Mouse (Mus musculus) midbrain, embryonic 12.5 days (tissue): ENCODE data around the gene 4933430I17Rik. TPM values are rescaled to one million over a fixed set of nuclear protein-coding genes. Genes with fewer than 3 reads are reported as not detected.
A peak's percentile ranks its signal among the peaks of the same experiment; 100 is the strongest.
"Not testable (repeated sequence)": the region's sequence is repeated elsewhere in the genome, so short reads cannot be mapped to it uniquely, and the experiment has no call there.

Source experiments
- ATAC-seq: fragments of 200-750 bp; cut with Nextera tagmentation; 2 replicates; pipeline ENCODE4 v1.8.0; 2017; ENCODE audit warnings: low read depth, moderate TSS enrichment, moderate library complexity; ENCODE audit not compliant: low FRiP score
- H3K27ac ChIP-seq: fragments of 300-500 bp; sonication (generic); replicated peaks from 2 replicates; pipeline ENCODE4 v1.5.1; 2016; ENCODE audit warnings: mild to moderate bottlenecking
- H3K27me3 ChIP-seq: fragments of 300-500 bp; sonication (generic); 2 replicates; pipeline ENCODE4 v1.6.1; 2016; ENCODE audit warnings: mild to moderate bottlenecking
- H3K36me3 ChIP-seq: fragments of 300-500 bp; sonication (generic); 2 replicates; pipeline ENCODE4 v1.6.1; 2016
- H3K4me1 ChIP-seq: fragments of 300-500 bp; sonication (generic); 2 replicates; pipeline ENCODE4 v1.6.1; 2016
- H3K4me2 ChIP-seq: fragments of 300-500 bp; sonication (generic); replicated peaks from 2 replicates; pipeline ENCODE4 v1.6.1; 2016; ENCODE audit warnings: mild to moderate bottlenecking, moderate library complexity
- H3K4me3 ChIP-seq: fragments of 300-500 bp; sonication (generic); 2 replicates; pipeline ENCODE4 v1.5.1; 2016; ENCODE audit warnings: mild to moderate bottlenecking
- H3K9ac ChIP-seq: fragments of 300-500 bp; sonication (generic); replicated peaks from 2 replicates; pipeline ENCODE4 v1.6.1; 2016; ENCODE audit warnings: mild to moderate bottlenecking, moderate library complexity
- H3K9me3 ChIP-seq: fragments of 300-500 bp; sonication (generic); 2 replicates; pipeline ENCODE4 v1.6.1; 2016; ENCODE audit warnings: mild to moderate bottlenecking
- WGBS: fragments of 180-500 bp; shearing (Covaris S2); methylation state at CpG from one replicate; pipeline ENCODE4 v1.1.7; 2016; 5-methylcytosine and 5-hydroxymethylcytosine counted together
- polyA plus RNA-seq: library from polyadenylated mRNA; unstranded; fragments of >200 nt; fragmentation: Nextera tagmentation; extraction: Ambion mirVana; gene quantifications from 2 replicates; pipeline ENCODE4 v1.2.1, GENCODE M21; 2016

Gene 4933430I17Rik
- polyA plus RNA-seq: 1.4 and 1.5 TPM in 2 replicates

DNA sequence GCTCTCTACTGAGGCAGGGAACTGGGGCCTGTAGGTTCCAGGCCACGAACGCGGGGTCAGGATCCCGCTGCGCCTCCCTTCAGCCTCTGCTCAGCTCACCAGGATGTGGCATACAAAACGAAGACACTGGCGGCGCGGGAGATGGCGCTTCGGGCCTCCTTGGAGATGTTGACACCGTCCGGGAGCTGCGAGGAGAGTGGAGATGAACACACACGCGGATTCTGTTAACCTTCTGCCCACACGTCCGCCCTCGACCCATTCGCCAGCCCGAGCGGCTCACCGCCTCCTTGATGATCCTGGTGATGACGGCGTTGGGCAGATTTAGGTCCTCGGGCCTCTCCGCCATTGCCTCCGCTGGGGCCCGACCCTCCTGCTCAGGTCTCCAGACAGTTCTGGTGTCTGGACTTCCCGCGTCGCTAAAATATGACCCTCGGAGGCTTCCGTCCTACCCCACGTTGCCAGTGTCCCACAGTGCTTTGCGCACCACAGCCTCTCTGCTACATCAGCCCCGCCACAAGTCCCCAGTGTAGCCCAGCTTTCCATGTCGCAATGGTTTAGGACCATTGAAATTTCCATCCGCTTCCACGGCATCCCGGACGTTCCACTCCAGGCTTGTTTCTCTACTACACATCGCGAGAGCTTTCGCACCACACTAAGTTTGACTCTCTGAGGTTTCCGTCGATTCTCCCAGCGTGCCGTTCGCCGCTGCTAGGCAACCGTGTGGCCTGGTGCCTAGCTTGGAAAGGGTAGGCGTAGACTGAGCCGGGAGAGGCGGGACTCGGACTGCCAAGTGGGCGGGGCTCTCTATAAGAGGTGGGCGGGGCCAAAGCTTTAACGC lies at the start of gene 4933430I17Rik, which contains the start of gene Pole3:
Gene 4933430I17Rik, plus strand, starts transcription at position 719 of the 838 bp plus-strand sequence.
Gene Pole3, minus strand, starts transcription at position 418 of the 838 bp plus-strand sequence.
- Histone ChIP-seq H3K9ac (peak within 1 kb of the TSS; percentile 83), H3K36me3 (peaks cover 15% of the 10 kb centered on the region; the same call in 1 of the 2 replicates), H3K4me1 (peaks cover 12% of the 10 kb centered on the region), H3K27ac (peak within 1 kb of the TSS; percentile 93), H3K27me3 (no peaks in the 10 kb centered on the region), H3K9me3 (no peaks in the 10 kb centered on the region), H3K4me2 (peak within 1 kb of the TSS; percentile 93), H3K4me3 (peak within 1 kb of the TSS; percentile 72)
- peak; percentile 99 for ATAC-seq
- under 1% methylated on average over 59 of the region's 59 CpGs for WGBS

DNA sequence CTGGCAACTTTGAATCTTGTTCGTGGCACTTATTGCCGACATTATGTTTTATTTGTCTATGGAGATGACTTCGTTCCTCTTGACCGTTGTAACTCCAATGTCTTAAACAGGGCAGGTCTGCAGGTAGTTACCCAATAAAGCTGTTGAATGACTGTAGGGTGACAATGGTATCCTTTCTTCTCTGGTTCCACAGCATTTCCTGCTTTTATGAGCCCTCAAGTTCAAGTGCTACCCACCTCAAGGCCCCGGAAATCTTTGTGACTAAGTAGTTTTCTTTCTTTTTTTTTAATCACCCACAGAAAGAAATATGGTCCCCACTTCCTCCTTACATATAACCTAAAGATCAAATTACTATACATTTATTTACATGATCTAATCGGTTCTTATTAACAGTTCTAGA lies 49.4 kb upstream of the 4933430I17Rik start:
- no peak for ATAC-seq
- peaks cover 7% of the 10 kb centered on the region for H3K4me1 ChIP-seq
- no peaks in the 10 kb centered on the region for H3K9me3 ChIP-seq
- no peaks in the 10 kb centered on the region for H3K36me3 ChIP-seq
- H3K4me3 ChIP-seq: no peak overlapping the region
- no peak overlapping the region for H3K4me2 ChIP-seq
- no peak overlapping the region for H3K9ac ChIP-seq
- WGBS: 90% methylated on average over 6 of the region's 6 CpGs
- peaks cover 32% of the 10 kb centered on the region for H3K27me3 ChIP-seq
- no peak overlapping the region for H3K27ac ChIP-seq

DNA sequence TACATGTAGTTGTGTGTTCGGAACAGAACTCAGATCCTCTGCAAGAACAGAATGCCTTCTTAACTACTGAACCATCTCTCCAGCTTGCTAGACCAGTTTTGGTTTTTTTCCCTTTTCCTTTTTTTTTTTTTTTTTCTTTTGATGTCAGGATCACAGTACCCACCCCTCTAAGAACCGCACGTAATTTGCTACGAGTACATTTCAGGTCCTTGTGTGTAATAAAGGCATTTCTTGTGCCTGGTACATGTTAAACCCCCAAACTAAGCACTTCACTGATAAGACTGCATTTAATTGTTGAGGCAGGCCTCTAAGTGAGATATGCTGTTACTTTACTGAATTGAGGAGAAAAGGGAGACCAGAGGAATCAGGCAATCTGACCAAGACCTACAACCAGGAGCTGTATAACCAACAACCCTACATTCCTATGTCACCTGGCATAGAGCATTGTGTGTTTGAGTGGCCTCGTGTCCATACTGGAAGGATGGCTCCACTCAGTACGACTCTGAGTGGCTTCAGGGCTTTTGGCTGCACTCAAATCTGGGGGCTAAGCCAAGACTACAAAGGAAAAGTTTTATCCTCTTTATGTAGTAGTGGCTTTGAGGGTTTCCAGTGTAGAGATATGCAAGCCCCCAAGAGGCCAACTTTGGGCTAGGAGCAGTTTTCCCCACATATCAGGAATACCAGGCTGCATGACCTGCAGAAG lies 47.5 kb upstream of the 4933430I17Rik start:
- H3K27ac ChIP-seq: no peak overlapping the region
- 88% methylated on average over 6 of the region's 6 CpGs for WGBS
- H3K9ac ChIP-seq: no peak overlapping the region
- no peak overlapping the region for H3K4me3 ChIP-seq
- no peak overlapping the region for H3K4me2 ChIP-seq
- H3K9me3 ChIP-seq: no peaks in the 10 kb centered on the region
- no peaks in the 10 kb centered on the region for H3K36me3 ChIP-seq
- peaks cover 40% of the 10 kb centered on the region for H3K27me3 ChIP-seq
- peaks cover 7% of the 10 kb centered on the region for H3K4me1 ChIP-seq
- ATAC-seq: no peak

DNA sequence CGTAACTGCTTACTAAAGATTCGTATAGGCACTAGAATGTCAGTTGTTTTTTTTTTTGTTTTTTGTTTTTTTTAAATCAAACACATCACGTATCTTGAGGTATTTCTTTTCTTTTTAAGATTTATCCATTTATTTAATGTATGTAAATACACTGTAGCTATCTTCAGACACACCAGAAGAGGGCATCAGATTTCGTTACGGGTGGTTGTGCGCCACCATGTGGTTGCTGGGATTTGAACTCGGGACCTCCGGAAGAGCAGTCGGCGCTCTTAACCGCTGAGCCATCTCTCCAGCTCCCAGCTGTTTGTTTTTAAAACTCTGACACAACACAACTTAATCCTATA lies 45.6 kb upstream of the 4933430I17Rik start:
- H3K27ac ChIP-seq, H3K36me3 ChIP-seq, H3K4me1 ChIP-seq, ATAC-seq, H3K9me3 ChIP-seq, H3K9ac ChIP-seq: not testable (repeated sequence)
- Histone ChIP-seq H3K4me2 (peak overlapping the region; percentile 73), H3K27me3 (peaks cover 40% of the 10 kb centered on the region), H3K4me3 (peak overlapping the region; percentile 43)
- WGBS: 12% methylated on average over 11 of the region's 11 CpGs

DNA sequence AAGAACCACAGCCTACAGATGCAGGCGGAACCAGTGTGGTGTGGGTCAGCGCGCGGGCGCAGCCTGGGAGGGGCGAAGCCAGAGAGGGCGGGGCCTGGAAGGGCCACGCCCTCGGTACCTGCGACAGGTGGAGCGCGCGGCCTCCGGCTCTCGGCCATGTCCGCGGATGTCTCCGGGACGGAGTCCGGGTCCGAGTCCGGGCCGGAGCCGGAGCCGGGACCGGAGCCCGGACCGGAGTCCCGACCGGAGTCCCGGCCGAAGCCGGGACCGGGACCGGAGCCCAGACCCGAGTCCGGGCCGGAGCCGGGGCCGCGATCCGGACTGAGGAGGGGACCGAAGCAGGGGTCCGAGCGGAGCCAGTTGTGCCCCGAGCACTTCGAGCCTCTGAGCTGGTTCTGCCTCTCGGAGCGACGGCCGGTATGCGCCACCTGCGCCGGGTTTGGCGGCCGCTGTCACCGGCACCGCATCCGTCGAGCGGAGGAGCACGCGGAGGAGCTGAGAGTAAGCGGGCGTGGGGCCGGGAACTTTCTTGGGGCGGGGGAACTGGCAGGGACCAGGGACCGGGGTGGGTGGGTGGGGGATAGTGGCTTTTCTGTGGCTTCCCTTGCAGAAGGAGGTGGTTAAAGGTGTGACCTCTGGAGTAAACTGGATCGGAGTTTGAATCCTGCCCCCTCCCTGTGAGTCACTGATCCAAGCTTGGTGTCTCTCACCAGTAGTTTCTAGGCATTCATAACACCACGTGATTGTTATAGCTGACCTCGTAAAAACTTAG lies 45.0 kb upstream of the 4933430I17Rik start, which contains the start of gene Bspry:
Gene Bspry, plus strand, starts transcription at position 117 of the 772 bp plus-strand sequence.
- H3K9ac ChIP-seq: no peak within 1 kb of the TSS
- WGBS: 3% methylated on average over 57 of the region's 71 CpGs

DNA sequence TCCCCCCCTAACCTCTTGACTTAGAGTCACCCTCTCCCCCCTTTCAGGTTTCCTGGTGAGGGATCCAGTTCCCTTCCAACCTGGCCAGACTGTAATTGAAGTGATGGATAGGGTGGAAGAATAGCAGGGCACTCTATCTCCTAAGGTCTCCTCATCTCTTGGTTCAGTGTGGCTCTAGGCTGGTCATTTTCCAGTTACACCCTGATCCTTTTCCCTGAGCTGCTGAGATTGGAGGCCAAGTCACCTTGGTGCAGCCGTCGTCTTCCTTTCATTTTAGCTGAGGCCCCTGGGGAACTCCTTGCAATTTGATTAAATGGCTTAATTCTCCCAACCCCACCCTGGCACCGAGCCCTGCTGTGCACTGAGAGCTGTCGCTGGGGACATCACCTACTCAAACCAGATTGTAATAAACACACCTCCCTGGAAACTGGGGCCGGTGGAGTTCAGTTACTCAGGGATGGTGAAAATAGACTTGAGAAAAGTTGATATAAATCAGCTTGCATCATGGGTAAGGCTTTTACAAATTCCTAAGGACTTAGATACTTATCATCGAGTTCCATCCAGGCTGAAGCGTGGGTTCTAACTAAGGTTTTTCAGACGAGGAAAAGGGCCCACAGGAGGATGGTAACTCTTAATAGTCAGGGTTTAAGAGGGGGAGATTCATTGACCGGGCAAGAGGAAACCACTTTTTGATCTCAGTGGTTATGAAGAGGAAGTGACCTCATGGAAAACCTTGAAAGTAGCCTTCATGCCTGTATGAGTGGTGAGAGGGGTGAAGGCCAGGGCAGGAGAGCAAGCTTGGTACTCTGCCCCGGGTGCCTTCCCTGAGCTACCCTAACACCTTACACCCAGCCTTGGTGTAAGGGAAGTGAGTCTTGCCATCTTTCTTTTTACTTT lies 44.2 kb upstream of the 4933430I17Rik start:
- Histone ChIP-seq H3K36me3 (no peaks in the 10 kb centered on the region), H3K27ac (no peak overlapping the region), H3K4me2 (no peak overlapping the region), H3K9ac (no peak overlapping the region), H3K4me1 (peaks cover 7% of the 10 kb centered on the region), H3K9me3 (no peaks in the 10 kb centered on the region), H3K27me3 (peaks cover 40% of the 10 kb centered on the region), H3K4me3 (no peak overlapping the region)
- no peak; the same call in 1 of the 2 replicates for ATAC-seq
- WGBS: 51% methylated on average over 10 of the region's 10 CpGs

More for the DNA sequence above, 45.0 kb upstream of the 4933430I17Rik start, which contains the start of gene Bspry:
- Histone ChIP-seq H3K4me3 (peak within 1 kb of the TSS; percentile 43), H3K27ac (no peak within 1 kb of the TSS), H3K36me3 (no peaks in the 10 kb centered on the region), H3K4me1 (peaks cover 7% of the 10 kb centered on the region), H3K4me2 (peak within 1 kb of the TSS; percentile 73), H3K27me3 (peaks cover 40% of the 10 kb centered on the region), H3K9me3 (no peaks in the 10 kb centered on the region)
- ATAC-seq: peak; percentile 72

DNA sequence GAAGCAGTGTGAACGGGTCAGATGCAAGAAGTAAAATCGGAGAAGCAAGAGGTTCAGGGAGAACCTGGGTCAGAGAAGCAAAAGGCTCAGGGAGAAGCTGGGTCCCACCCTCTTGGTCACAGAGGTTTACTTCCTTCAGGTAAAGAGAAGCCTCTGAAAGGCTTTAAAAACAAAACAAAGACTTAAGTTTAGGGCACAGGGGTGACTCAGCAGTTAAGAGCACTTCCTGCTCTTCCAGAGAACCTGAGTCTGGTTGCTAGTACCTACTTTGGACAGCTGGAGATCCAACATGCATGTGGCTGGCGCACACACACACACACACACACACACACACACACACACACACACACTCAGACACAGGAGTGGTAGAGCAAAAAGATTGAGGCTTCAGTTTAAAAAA lies 40.2 kb upstream of the 4933430I17Rik start:
- Histone ChIP-seq H3K27me3 (peaks cover 19% of the 10 kb centered on the region), H3K4me3 (no peak overlapping the region), H3K36me3 (no peaks in the 10 kb centered on the region), H3K4me1 (peaks cover 4% of the 10 kb centered on the region), H3K4me2 (no peak overlapping the region), H3K27ac (no peak overlapping the region), H3K9me3 (no peaks in the 10 kb centered on the region), H3K9ac (no peak overlapping the region)
- 83% methylated on average over 3 of the region's 3 CpGs for WGBS
- ATAC-seq: no peak

DNA sequence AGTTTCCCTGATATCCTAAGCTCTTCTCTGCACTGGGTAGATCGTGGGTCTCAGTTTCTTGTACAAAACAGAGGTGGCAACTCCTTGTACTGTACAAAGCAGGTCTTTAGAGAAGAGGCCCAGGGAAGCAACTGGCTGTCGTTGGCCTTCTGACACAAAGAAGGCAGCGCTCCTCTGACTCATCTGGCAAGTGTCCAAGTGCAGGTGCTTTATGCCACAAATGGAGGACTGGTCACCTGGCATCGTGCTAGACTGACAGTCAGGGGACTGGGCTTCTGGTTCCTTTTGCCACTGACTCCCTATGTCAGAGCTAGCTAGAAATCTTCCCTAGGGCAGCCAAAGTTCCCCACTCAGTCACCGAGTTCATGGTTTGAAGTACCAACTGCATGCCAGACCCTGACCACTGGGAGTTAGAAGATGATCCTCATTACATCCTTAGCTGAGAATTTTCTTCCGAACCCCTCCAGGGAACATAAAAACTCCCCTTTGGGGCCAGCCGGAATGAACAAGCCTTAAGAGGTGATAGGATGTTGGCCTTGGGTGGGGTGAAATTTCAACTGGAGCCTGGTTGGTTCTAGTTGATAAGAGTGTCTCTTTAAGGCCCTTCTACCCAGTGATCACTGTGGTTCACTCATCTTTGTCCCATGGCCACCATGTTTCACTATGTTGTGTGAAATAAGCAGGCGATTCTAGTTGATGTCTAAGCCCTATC lies 39.6 kb upstream of the 4933430I17Rik start:
- Histone ChIP-seq H3K9ac (no peak overlapping the region), H3K4me3 (no peak overlapping the region), H3K4me2 (no peak overlapping the region), H3K4me1 (no peaks in the 10 kb centered on the region), H3K36me3 (no peaks in the 10 kb centered on the region), H3K27ac (no peak overlapping the region), H3K9me3 (no peaks in the 10 kb centered on the region), H3K27me3 (peaks cover 12% of the 10 kb centered on the region)
- WGBS: 82% methylated on average over 8 of the region's 8 CpGs
- no peak for ATAC-seq

DNA sequence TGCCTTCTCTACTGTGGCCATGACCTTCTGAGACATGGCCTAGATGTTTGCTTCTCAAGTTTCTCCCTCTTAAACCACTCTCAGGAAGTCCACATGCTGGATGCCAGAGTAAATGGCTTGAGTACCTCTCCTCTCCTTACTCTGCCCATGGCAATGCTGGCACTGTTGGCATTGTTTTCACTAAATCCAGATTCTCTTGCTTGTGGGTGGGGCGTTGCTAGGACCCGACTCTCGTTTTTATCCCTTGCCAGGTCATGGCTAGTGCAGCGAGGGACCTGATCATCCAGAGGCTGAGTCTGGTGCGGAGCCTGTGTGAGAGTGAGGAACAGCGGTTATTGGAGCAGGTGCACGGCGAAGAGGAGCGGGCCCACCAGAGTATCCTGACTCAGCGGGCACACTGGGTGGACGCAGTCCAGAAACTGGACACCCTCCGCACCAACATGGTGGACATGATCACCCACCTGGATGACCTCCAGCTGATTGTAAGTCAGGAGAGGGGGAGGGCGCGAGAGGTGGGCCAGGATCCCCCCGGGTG lies 38.9 kb upstream of the 4933430I17Rik start:
- ATAC-seq: no peak
- H3K9ac ChIP-seq: no peak overlapping the region
- peaks cover 6% of the 10 kb centered on the region for H3K27me3 ChIP-seq
- H3K4me1 ChIP-seq: no peaks in the 10 kb centered on the region
- no peak overlapping the region for H3K4me3 ChIP-seq
- WGBS: 96% methylated on average over 15 of the region's 15 CpGs
- H3K4me2 ChIP-seq: no peak overlapping the region
- no peaks in the 10 kb centered on the region for H3K36me3 ChIP-seq
- H3K9me3 ChIP-seq: no peaks in the 10 kb centered on the region
- no peak overlapping the region for H3K27ac ChIP-seq

DNA sequence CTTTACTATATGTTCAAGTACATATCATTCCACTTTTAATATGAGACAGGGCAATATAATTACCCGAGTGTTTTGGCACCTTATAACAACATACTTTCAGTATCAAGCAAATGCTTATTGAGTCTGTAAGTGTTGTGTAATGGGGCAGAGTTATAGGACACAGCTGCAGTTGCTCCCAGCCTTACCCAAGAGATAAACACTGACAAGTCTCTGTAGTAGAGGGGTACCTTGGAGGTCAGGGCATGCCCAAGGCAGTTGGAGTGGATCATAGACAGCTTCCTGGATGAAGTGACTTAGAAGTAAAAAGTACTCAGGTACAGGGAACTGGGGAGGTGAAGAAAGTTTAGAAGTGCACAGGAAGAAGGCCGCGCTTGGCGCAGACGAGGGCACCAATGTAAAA lies 38.0 kb upstream of the 4933430I17Rik start:
- no peaks in the 10 kb centered on the region for H3K27me3 ChIP-seq
- no peak for ATAC-seq
- no peaks in the 10 kb centered on the region for H3K36me3 ChIP-seq
- H3K9me3 ChIP-seq: no peaks in the 10 kb centered on the region
- no peaks in the 10 kb centered on the region for H3K4me1 ChIP-seq
- WGBS: 91% methylated on average over 5 of the region's 5 CpGs
- H3K27ac ChIP-seq: no peak overlapping the region
- no peak overlapping the region for H3K4me2 ChIP-seq
- no peak overlapping the region for H3K4me3 ChIP-seq
- no peak overlapping the region for H3K9ac ChIP-seq
